Mouse (Mus musculus) embryonic fibroblast, embryonic 13.5 days (primary cell): ENCODE results near the gene Nxnl2. TPM values are rescaled to one million over a fixed set of nuclear protein-coding genes. Genes with fewer than 3 reads are reported as not detected.

Source experiments
- H3K27ac ChIP-seq: 2 replicates; pipeline ENCODE4 v1.5.1; 2012; ENCODE audit warnings: low read length, control low read depth, inconsistent platforms; ENCODE audit not compliant: insufficient read depth
- H3K4me1 ChIP-seq: 2 replicates; pipeline ENCODE4 v1.6.1; 2011; ENCODE audit warnings: low read length; ENCODE audit not compliant: control insufficient read depth, insufficient read depth
- H3K4me3 ChIP-seq: 2 replicates; pipeline ENCODE4 v1.5.1; 2011; ENCODE audit warnings: mild to moderate bottlenecking, control low read depth, low read length; ENCODE audit not compliant: insufficient read depth
- CTCF ChIP-seq: IDR thresholded peaks from 2 replicates; pipeline ENCODE4 v1.5.1; 2011; ENCODE audit warnings: mild to moderate bottlenecking, control low read depth, low read length, moderate library complexity, borderline replicate concordance; ENCODE audit not compliant: insufficient read depth
- POLR2A ChIP-seq: IDR thresholded peaks from 2 replicates; pipeline ENCODE4 v1.6.1; 2011; ENCODE audit warnings: low read depth, mild to moderate bottlenecking, control low read depth, low read length, moderate library complexity
- polyA plus RNA-seq: library from polyadenylated mRNA; stranded (reverse); fragments of >200 nt; gene quantifications from 2 replicates; pipeline ENCODE4 v1.2.4, GENCODE M21; 2011; ENCODE audit warnings: low read depth; ENCODE audit not compliant: missing spikeins, insufficient read length

Nxnl2 gene
- polyA plus RNA-seq, 1 experiment = 0.84 TPM

- Histone ChIP-seq H3K27ac (no peak overlapping the region), H3K4me3 (no peak overlapping the region), H3K4me1 (no peaks in the 10 kb centered on the region)
- TF ChIP-seq CTCF = no peak
- TF ChIP-seq POLR2A = no peak
Observed at GRCm38 (mm10) chr13:51147106-51147505, 23.7 kb upstream of the Nxnl2 start.

- Histone ChIP-seq H3K4me3 (no peak overlapping the region), H3K27ac (no peak overlapping the region), H3K4me1 (no peaks in the 10 kb centered on the region)
- TF ChIP-seq POLR2A (no peak), CTCF (no peak)
Observed at GRCm38 (mm10) chr13:51152966-51153669, 17.7 kb upstream of the Nxnl2 start.

GRCm38 (mm10) chr13:51153670-51154030, 17.2 kb upstream of the Nxnl2 start:
- H3K4me3 ChIP-seq = no peak overlapping the region
- TF ChIP-seq POLR2A = no peak
- TF ChIP-seq CTCF = no peak
- H3K4me1 ChIP-seq = no peaks in the 10 kb centered on the region
- H3K27ac ChIP-seq = no peak overlapping the region

GRCm38 (mm10) chr13:51155178-51156013, 15.4 kb upstream of the Nxnl2 start:
- H3K27ac ChIP-seq = no peak overlapping the region
- no peak overlapping the region for H3K4me3 ChIP-seq
- no peaks in the 10 kb centered on the region for H3K4me1 ChIP-seq
- TF ChIP-seq POLR2A (no peak), CTCF (no peak)

- Histone ChIP-seq H3K27ac (no peak overlapping the region), H3K4me3 (no peak overlapping the region), H3K4me1 (no peaks in the 10 kb centered on the region)
- TF ChIP-seq CTCF = no peak
- TF ChIP-seq POLR2A = no peak
Observed at GRCm38 (mm10) chr13:51156014-51156386, 14.8 kb upstream of the Nxnl2 start.

- Histone ChIP-seq H3K4me1 (no peaks in the 10 kb centered on the region), H3K27ac (no peak overlapping the region), H3K4me3 (no peak overlapping the region)
- TF ChIP-seq CTCF = no peak
- no peak for TF ChIP-seq POLR2A
Observed at GRCm38 (mm10) chr13:51157291-51157690, 13.5 kb upstream of the Nxnl2 start.

- TF ChIP-seq POLR2A (no peak), CTCF (no peak)
- Histone ChIP-seq H3K27ac (no peak overlapping the region), H3K4me1 (no peaks in the 10 kb centered on the region), H3K4me3 (no peak overlapping the region)
Observed at GRCm38 (mm10) chr13:51161672-51162071, 9.2 kb upstream of the Nxnl2 start.

GRCm38 (mm10) chr13:51162246-51162645, 8.6 kb upstream of the Nxnl2 start:
- Histone ChIP-seq H3K27ac (no peak overlapping the region), H3K4me3 (no peak overlapping the region), H3K4me1 (no peaks in the 10 kb centered on the region)
- TF ChIP-seq POLR2A = no peak

GRCm38 (mm10) chr13:51166711-51167110, 4.1 kb upstream of the Nxnl2 start:
- H3K4me3 ChIP-seq = no peak overlapping the region
- TF ChIP-seq CTCF (no peak), POLR2A (no peak)
- H3K27ac ChIP-seq = no peak overlapping the region

GRCm38 (mm10) chr13:51170215-51170614, 607 bp upstream of the Nxnl2 start:
- no peak overlapping the region for H3K4me3 ChIP-seq

More at GRCm38 (mm10) chr13:51166711-51167110, 4.1 kb upstream of the Nxnl2 start:
- H3K4me1 ChIP-seq = no peaks in the 10 kb centered on the region

More at GRCm38 (mm10) chr13:51170215-51170614, 607 bp upstream of the Nxnl2 start:
- TF ChIP-seq POLR2A = no peak
- no peak for TF ChIP-seq CTCF
- no peak overlapping the region for H3K27ac ChIP-seq
- no peaks in the 10 kb centered on the region for H3K4me1 ChIP-seq
